Mouse (Mus musculus) ES-Bruce4 (cell line): ENCODE measurements around the gene Rasgef1c. TPM values are rescaled to one million over a fixed set of nuclear protein-coding genes. Genes with fewer than 3 reads are reported as not detected.

Experiments
- H3K27ac ChIP-seq: 2 replicates; pipeline ENCODE4 v1.5.1; 2012; ENCODE audit warnings: low read length, inconsistent platforms; ENCODE audit not compliant: insufficient read depth
- H3K27me3 ChIP-seq: 2 replicates; pipeline ENCODE4 v1.6.1; 2012; ENCODE audit warnings: mild to moderate bottlenecking, low read length, inconsistent platforms; ENCODE audit not compliant: control insufficient read depth, poor library complexity, insufficient read depth, severe bottlenecking
- H3K36me3 ChIP-seq: 2 replicates; pipeline ENCODE4 v1.6.1; 2012; ENCODE audit warnings: inconsistent platforms, mild to moderate bottlenecking, low read length, moderate library complexity; ENCODE audit not compliant: control insufficient read depth, poor library complexity, insufficient read depth, severe bottlenecking
- H3K4me1 ChIP-seq: one replicate; pipeline ENCODE4 v1.8.1; 2011; ENCODE audit warnings: low read length; ENCODE audit not compliant: control insufficient read depth, insufficient read depth
- H3K4me3 ChIP-seq: 2 replicates; pipeline ENCODE4 v1.5.1; 2011; ENCODE audit warnings: low read depth, mild to moderate bottlenecking, low read length
- H3K9ac ChIP-seq: 2 replicates; pipeline ENCODE4 v1.6.1; 2012; ENCODE audit warnings: low read depth, mild to moderate bottlenecking, inconsistent platforms; ENCODE audit not compliant: poor library complexity, severe bottlenecking
- H3K9me3 ChIP-seq: replicated peaks from 2 replicates; pipeline ENCODE4 v1.6.1; 2012; ENCODE audit warnings: mild to moderate bottlenecking, low read length, inconsistent platforms; ENCODE audit not compliant: control insufficient read depth, poor library complexity, insufficient read depth, severe bottlenecking
- CTCF ChIP-seq: IDR thresholded peaks from one replicate; pipeline ENCODE4 v1.8.1; 2011; ENCODE audit warnings: low read depth, low read length
- EP300 ChIP-seq: IDR thresholded peaks from 2 replicates; pipeline ENCODE4 v1.6.1; 2011; ENCODE audit warnings: low read depth, low read length; ENCODE audit not compliant: insufficient read depth
- POLR2A ChIP-seq: IDR thresholded peaks from one replicate; pipeline ENCODE4 v1.8.1; 2011; ENCODE audit warnings: low read length; ENCODE audit not compliant: insufficient read depth
- polyA plus RNA-seq: library from polyadenylated mRNA; stranded (reverse); fragments of >200 nt; gene quantifications from 2 replicates; pipeline ENCODE4 v1.2.4, GENCODE M21; 2011; ENCODE audit warnings: low read depth; ENCODE audit not compliant: missing spikeins, insufficient read depth, insufficient read length

Gene Rasgef1c
- polyA plus RNA-seq, 1 experiment, result not detected

DNA sequence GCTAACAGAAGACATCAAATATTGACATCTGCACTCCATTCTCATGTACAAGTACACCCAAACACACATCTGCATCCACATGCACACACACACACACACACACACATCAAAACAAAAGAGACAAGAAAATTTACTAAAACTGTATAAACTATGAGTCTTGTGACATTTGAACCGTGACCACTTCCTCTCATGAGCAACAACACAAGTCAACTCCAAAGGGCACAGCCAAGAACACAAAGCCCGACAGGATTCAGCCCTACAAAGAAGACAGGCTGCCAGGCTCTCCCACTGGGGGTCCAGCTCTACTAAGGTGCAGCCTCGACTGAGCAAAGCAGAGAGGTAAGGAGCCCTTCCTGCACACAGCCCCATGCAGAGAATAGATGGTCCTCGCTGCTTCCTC is 81.2 kb downstream of the Rasgef1c start:
- H3K27ac ChIP-seq, result no peak overlapping the region
- no peaks in the 10 kb centered on the region for H3K36me3 ChIP-seq
- no peaks in the 10 kb centered on the region for H3K9me3 ChIP-seq
- no peak overlapping the region for H3K4me3 ChIP-seq
- TF ChIP-seq CTCF, result no peak
- no peak for TF ChIP-seq POLR2A
- TF ChIP-seq EP300, result no peak
- H3K4me1 ChIP-seq, result no peaks in the 10 kb centered on the region
- no peak overlapping the region for H3K9ac ChIP-seq
- no peaks in the 10 kb centered on the region for H3K27me3 ChIP-seq

- Histone ChIP-seq H3K4me3 (no peak overlapping the region), H3K36me3 (no peaks in the 10 kb centered on the region), H3K27me3 (no peaks in the 10 kb centered on the region), H3K9ac (no peak overlapping the region), H3K4me1 (no peaks in the 10 kb centered on the region), H3K9me3 (no peaks in the 10 kb centered on the region), H3K27ac (no peak overlapping the region)
- TF ChIP-seq CTCF (no peak), EP300 (no peak), POLR2A (no peak)
These were observed 82.4 kb downstream of the Rasgef1c start for GRCm38 (mm10) chr11:49983875-49984552.

DNA sequence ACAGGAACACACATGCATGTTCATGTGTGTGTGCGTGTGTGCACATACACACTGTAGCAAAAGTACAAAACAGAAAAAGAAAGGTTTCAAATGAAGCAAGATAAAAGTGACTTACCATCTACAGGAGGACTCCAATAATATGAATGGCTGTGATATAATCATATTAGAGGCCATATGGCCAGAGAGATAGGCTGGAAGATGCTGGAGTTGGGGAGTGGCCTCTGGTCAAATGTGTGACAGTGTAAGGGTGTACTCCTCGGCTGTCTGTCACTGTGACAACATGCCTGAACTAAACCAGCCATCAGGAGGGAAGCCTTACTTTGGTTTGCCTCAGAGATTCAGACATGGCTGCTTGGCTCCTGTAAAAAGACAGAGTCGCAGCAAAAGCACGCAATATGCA is 83.4 kb downstream of the Rasgef1c start:
- Histone ChIP-seq H3K4me1 (no peaks in the 10 kb centered on the region), H3K4me3 (no peak overlapping the region), H3K36me3 (no peaks in the 10 kb centered on the region), H3K9me3 (no peaks in the 10 kb centered on the region), H3K9ac (no peak overlapping the region), H3K27me3 (no peaks in the 10 kb centered on the region), H3K27ac (no peak overlapping the region)
- TF ChIP-seq EP300 (no peak), POLR2A (no peak), CTCF (no peak)

GRCm38 (mm10) chr11:49986277-49987036 is 84.8 kb downstream of the Rasgef1c start:
- H3K4me3 ChIP-seq, result no peak overlapping the region
- H3K27ac ChIP-seq, result no peak overlapping the region
- H3K9me3 ChIP-seq, result no peaks in the 10 kb centered on the region
- no peaks in the 10 kb centered on the region for H3K27me3 ChIP-seq
- TF ChIP-seq CTCF (peak; percentile 71), EP300 (no peak), POLR2A (no peak)
- no peak overlapping the region for H3K9ac ChIP-seq
- H3K36me3 ChIP-seq, result no peaks in the 10 kb centered on the region
- no peaks in the 10 kb centered on the region for H3K4me1 ChIP-seq

DNA sequence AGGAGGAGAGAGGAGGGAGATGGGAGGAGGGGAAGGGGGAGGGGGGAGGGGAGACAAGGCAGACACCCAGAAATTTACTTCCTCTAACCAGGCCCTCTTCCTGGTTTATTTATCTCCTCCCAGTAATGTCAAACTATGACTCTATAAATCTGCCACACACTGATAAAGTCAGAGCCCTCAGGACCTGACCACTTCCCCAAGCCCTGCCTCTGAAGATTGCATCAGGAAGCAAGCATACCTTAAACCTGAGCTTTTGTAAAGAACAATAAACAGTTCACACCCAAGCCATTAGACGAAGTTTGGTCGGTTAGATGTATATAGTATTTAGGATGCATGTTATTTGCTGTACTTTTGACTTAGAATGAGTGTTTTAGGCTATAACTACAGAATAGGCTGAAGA is 92.9 kb downstream of the Rasgef1c start:
- no peak overlapping the region for H3K4me3 ChIP-seq
- no peak overlapping the region for H3K27ac ChIP-seq
- H3K4me1 ChIP-seq, result no peaks in the 10 kb centered on the region
- H3K27me3 ChIP-seq, result no peaks in the 10 kb centered on the region
- TF ChIP-seq EP300 (no peak), CTCF (no peak), POLR2A (no peak)
- no peak overlapping the region for H3K9ac ChIP-seq
- H3K36me3 ChIP-seq, result no peaks in the 10 kb centered on the region
- H3K9me3 ChIP-seq, result no peaks in the 10 kb centered on the region

GRCm38 (mm10) chr11:49996398-49996797 is 94.8 kb downstream of the Rasgef1c start:
- no peak overlapping the region for H3K4me3 ChIP-seq
- H3K9ac ChIP-seq, result no peak overlapping the region
- H3K36me3 ChIP-seq, result no peaks in the 10 kb centered on the region
- no peak overlapping the region for H3K27ac ChIP-seq
- TF ChIP-seq POLR2A (no peak), CTCF (no peak), EP300 (no peak)
- no peaks in the 10 kb centered on the region for H3K9me3 ChIP-seq
- H3K4me1 ChIP-seq, result no peaks in the 10 kb centered on the region
- no peaks in the 10 kb centered on the region for H3K27me3 ChIP-seq
